Mouse (Mus musculus) heart, embryonic 15.5 days (tissue): ENCODE results near the gene Zfp579. TPM values are rescaled to one million over a fixed set of nuclear protein-coding genes. Genes with fewer than 3 reads are reported as not detected.
A peak's percentile ranks its signal among the peaks of the same experiment; 100 is the strongest.
"Not testable (repeated sequence)": the region's sequence is repeated elsewhere in the genome, so short reads cannot be mapped to it uniquely, and the experiment has no call there.

Experiments used
- ATAC-seq: fragments of 200-750 bp; cut with Nextera tagmentation; replicated peaks from 2 replicates; pipeline ENCODE4 v1.8.0; 2017; ENCODE audit warnings: low read depth, moderate TSS enrichment; ENCODE audit not compliant: insufficient number of reproducible peaks, insufficient read depth, low FRiP score
- H3K27ac ChIP-seq: fragments of 300-500 bp; sonication (generic); 2 replicates; pipeline ENCODE4 v1.5.1; 2015; ENCODE audit warnings: mild to moderate bottlenecking, inconsistent platforms
- H3K27me3 ChIP-seq: fragments of 300-500 bp; sonication (generic); 2 replicates; pipeline ENCODE4 v1.6.1; 2015; ENCODE audit warnings: inconsistent platforms
- H3K36me3 ChIP-seq: fragments of 300-500 bp; sonication (generic); 2 replicates; pipeline ENCODE4 v1.6.1; 2015; ENCODE audit warnings: mild to moderate bottlenecking, inconsistent platforms
- H3K4me1 ChIP-seq: fragments of 300-500 bp; sonication (generic); replicated peaks from 2 replicates; pipeline ENCODE4 v1.6.1; 2015; ENCODE audit warnings: inconsistent platforms
- H3K4me2 ChIP-seq: fragments of 300-500 bp; sonication (generic); 2 replicates; pipeline ENCODE4 v1.6.1; 2015; ENCODE audit warnings: inconsistent platforms, mild to moderate bottlenecking, moderate library complexity
- H3K4me3 ChIP-seq: fragments of 300-500 bp; sonication (generic); 2 replicates; pipeline ENCODE4 v1.5.1; 2015; ENCODE audit warnings: mild to moderate bottlenecking, inconsistent platforms
- H3K9ac ChIP-seq: fragments of 300-500 bp; sonication (generic); 2 replicates; pipeline ENCODE4 v1.6.1; 2015; ENCODE audit warnings: mild to moderate bottlenecking, inconsistent platforms
- H3K9me3 ChIP-seq: fragments of 300-500 bp; sonication (generic); replicated peaks from 2 replicates; pipeline ENCODE4 v1.6.1; 2016; ENCODE audit warnings: inconsistent platforms
- WGBS: fragments of 180-500 bp; shearing (Covaris S2); methylation state at CpG from one replicate; pipeline ENCODE4 v1.1.7; 2015; ENCODE audit warnings: mixed read lengths; 5-methylcytosine and 5-hydroxymethylcytosine counted together
- polyA plus RNA-seq: library from polyadenylated mRNA; unstranded; fragments of >200 nt; fragmentation: Nextera tagmentation; extraction: Ambion mirVana; gene quantifications from 2 replicates; pipeline ENCODE4 v1.2.1, GENCODE M21; 2015

Zfp579 gene
- polyA plus RNA-seq, 1 experiment from 2014 or later, result 22.5 TPM

DNA sequence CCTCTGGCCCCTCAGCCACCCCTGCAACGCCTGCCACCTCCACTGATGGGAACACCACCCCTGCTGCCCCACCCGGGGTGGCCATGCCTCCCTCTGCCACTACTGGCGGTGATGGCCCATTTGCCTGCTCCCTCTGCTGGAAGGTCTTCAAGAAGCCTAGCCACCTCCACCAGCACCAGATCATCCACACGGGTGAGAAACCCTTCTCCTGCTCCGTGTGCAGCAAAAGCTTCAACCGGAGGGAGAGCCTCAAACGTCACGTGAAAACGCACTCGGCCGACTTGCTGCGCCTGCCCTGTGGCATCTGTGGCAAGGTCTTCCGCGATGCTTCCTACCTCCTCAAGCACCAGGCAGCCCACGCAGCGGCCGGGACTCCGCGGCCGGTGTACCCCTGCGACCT lies 34.0 kb upstream of the Zfp579 start:
- Histone ChIP-seq H3K36me3 (peaks cover 84% of the 10 kb centered on the region), H3K9me3 (peaks cover 24% of the 10 kb centered on the region), H3K9ac (no peak overlapping the region), H3K27ac (no peak overlapping the region), H3K4me3 (no peak overlapping the region), H3K4me1 (no peaks in the 10 kb centered on the region), H3K4me2 (no peak overlapping the region), H3K27me3 (no peaks in the 10 kb centered on the region)
- no peak for ATAC-seq
- WGBS, result 88% methylated on average over 21 of the region's 21 CpGs

GRCm38 (mm10) chr7:5029543-5029942 lies 33.6 kb upstream of the Zfp579 start:
- Histone ChIP-seq H3K9ac (no peak overlapping the region), H3K4me3 (no peak overlapping the region), H3K4me1 (no peaks in the 10 kb centered on the region), H3K36me3 (peaks cover 80% of the 10 kb centered on the region), H3K4me2 (no peak overlapping the region), H3K27ac (no peak overlapping the region), H3K9me3 (peaks cover 24% of the 10 kb centered on the region), H3K27me3 (no peaks in the 10 kb centered on the region)
- WGBS, result 91% methylated on average over 22 of the region's 22 CpGs
- ATAC-seq, result no peak

- H3K27ac ChIP-seq, result peak overlapping the region; percentile 96
- peak overlapping the region; percentile 93 for H3K9ac ChIP-seq
- no peak for ATAC-seq
- peaks cover 18% of the 10 kb centered on the region; the same call in 1 of the 2 replicates for H3K36me3 ChIP-seq
- H3K4me3 ChIP-seq, result peak overlapping the region; percentile 85
- WGBS, result 50% methylated on average over 5 of the region's 5 CpGs
- no peaks in the 10 kb centered on the region for H3K9me3 ChIP-seq
- H3K4me1 ChIP-seq, result peaks cover 13% of the 10 kb centered on the region
- H3K27me3 ChIP-seq, result no peaks in the 10 kb centered on the region
- H3K4me2 ChIP-seq, result peak overlapping the region; percentile 67
These were observed 25.2 kb upstream of the Zfp579 start for GRCm38 (mm10) chr7:5021197-5021596.

GRCm38 (mm10) chr7:5020685-5021084 lies 24.7 kb upstream of the Zfp579 start:
- Histone ChIP-seq H3K4me2 (peak overlapping the region; percentile 67), H3K4me3 (peak overlapping the region; percentile 85), H3K27ac (peak overlapping the region; percentile 96), H3K36me3 (peaks cover 15% of the 10 kb centered on the region; the same call in 1 of the 2 replicates), H3K27me3 (no peaks in the 10 kb centered on the region), H3K9ac (peak overlapping the region; percentile 93), H3K4me1 (peaks cover 17% of the 10 kb centered on the region), H3K9me3 (no peaks in the 10 kb centered on the region)
- no peak for ATAC-seq
- WGBS, result under 1% methylated on average over 15 of the region's 15 CpGs

DNA sequence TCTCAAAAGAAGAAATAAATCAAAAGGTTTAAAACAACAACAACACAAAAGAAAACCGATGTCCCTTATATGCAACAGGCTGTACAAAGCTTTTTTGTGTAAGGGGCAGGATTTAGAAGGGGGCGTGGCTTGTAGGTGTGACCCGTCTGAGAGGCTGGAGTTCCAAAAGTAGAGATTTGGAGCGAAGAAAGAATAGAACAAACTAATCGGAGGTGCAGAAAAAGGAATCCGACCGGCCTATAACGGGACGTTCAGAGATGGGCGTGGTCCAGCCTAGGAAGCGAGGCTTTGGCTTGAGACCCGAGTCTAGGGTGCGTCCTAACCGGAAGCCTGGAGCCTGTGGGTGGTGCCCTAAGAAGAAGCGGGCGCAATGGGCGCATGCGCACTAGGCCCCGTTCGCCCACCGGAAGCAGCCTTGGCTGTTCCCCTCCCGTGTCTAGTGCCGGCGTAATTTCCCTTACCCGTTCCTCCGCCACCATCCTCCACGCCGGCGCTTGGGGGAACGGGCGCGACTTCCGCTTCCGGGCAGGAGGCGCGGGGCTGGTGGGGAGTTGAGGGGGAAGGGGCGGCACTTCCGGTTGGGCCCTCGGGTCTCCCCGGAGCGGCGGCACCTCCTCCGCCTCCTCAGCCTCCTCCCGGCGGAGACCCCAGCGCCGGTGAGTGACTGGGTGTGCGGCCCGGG lies 24.2 kb upstream of the Zfp579 start, which contains the start of the genes Zfp865 and Ccdc106:
Zfp865 (plus strand) TSS at position 377 of the 682 bp plus-strand sequence.
Ccdc106 (plus strand) TSS at position 554 of the 682 bp plus-strand sequence.
- peak; percentile 84 for ATAC-seq
- Histone ChIP-seq H3K4me3 (peak within 1 kb of the TSS; percentile 85), H3K9me3 (no peaks in the 10 kb centered on the region), H3K27ac (peak within 1 kb of the TSS; percentile 96), H3K36me3 (peaks cover 15% of the 10 kb centered on the region; the same call in 1 of the 2 replicates), H3K4me1 (peaks cover 17% of the 10 kb centered on the region), H3K4me2 (peak within 1 kb of the TSS; percentile 67), H3K27me3 (no peaks in the 10 kb centered on the region), H3K9ac (peak within 1 kb of the TSS; percentile 93)
- under 1% methylated on average over 49 of the region's 49 CpGs for WGBS

- WGBS, result 26% methylated on average over 8 of the region's 8 CpGs
These were observed 23.6 kb upstream of the Zfp579 start for GRCm38 (mm10) chr7:5019576-5019975.

GRCm38 (mm10) chr7:5017931-5018330 lies 22.0 kb upstream of the Zfp579 start:
- WGBS, result 97% methylated on average over 21 of the region's 21 CpGs
- no peak overlapping the region for H3K9ac ChIP-seq

More at GRCm38 (mm10) chr7:5019576-5019975, 23.6 kb upstream of the Zfp579 start:
- not testable (repeated sequence) for H3K27me3 ChIP-seq, H3K9me3 ChIP-seq, ATAC-seq
- H3K4me1 ChIP-seq, result peaks cover 17% of the 10 kb centered on the region
- peak overlapping the region; percentile 85 for H3K4me3 ChIP-seq
- peaks cover 15% of the 10 kb centered on the region; the same call in 1 of the 2 replicates for H3K36me3 ChIP-seq
- peak overlapping the region; percentile 96 for H3K27ac ChIP-seq
- peak overlapping the region; percentile 62 for H3K4me2 ChIP-seq
- H3K9ac ChIP-seq, result peak overlapping the region; percentile 58

GRCm38 (mm10) chr7:5017352-5017751 lies 21.4 kb upstream of the Zfp579 start:
- Histone ChIP-seq H3K36me3 (peaks cover 14% of the 10 kb centered on the region), H3K27me3 (no peaks in the 10 kb centered on the region), H3K4me2 (no peak overlapping the region), H3K9me3 (no peaks in the 10 kb centered on the region), H3K4me1 (peaks cover 19% of the 10 kb centered on the region), H3K4me3 (no peak overlapping the region), H3K27ac (no peak overlapping the region), H3K9ac (no peak overlapping the region)
- ATAC-seq, result no peak
- 85% methylated on average over 16 of the region's 16 CpGs for WGBS

More at GRCm38 (mm10) chr7:5017931-5018330, 22.0 kb upstream of the Zfp579 start:
- Histone ChIP-seq H3K27ac (no peak overlapping the region), H3K9me3 (no peaks in the 10 kb centered on the region), H3K4me2 (no peak overlapping the region), H3K4me1 (peaks cover 19% of the 10 kb centered on the region), H3K4me3 (no peak overlapping the region), H3K36me3 (peaks cover 10% of the 10 kb centered on the region; the same call in 1 of the 2 replicates), H3K27me3 (no peaks in the 10 kb centered on the region)
- ATAC-seq, result no peak

- no peak for ATAC-seq
- Histone ChIP-seq H3K9me3 (no peaks in the 10 kb centered on the region), H3K9ac (no peak overlapping the region), H3K27me3 (no peaks in the 10 kb centered on the region), H3K27ac (no peak overlapping the region), H3K4me2 (no peak overlapping the region), H3K4me3 (no peak overlapping the region), H3K4me1 (peaks cover 19% of the 10 kb centered on the region), H3K36me3 (peaks cover 18% of the 10 kb centered on the region)
- 97% methylated on average over 2 of the region's 2 CpGs for WGBS
These were observed 21.0 kb upstream of the Zfp579 start for GRCm38 (mm10) chr7:5016920-5017319.

DNA sequence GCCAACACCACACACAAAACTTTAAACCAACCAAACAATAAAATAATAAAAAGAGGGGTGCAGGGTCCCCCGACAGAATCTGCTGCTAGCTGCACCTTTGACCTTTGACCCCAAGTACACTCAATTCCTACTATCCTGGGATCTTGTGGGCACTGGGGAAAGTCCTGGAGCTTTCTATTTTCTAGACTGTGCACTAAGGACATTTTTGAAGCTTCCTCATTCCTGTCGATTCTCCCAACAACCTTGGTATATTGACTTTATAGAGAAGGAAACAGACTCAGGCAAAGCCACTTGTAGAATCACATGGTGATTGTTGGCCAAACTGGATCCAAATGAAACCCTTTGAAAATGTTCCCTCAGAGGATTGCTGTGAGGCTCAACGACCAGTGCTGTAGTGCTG lies 20.1 kb upstream of the Zfp579 start:
- Histone ChIP-seq H3K9me3 (no peaks in the 10 kb centered on the region), H3K4me2 (peak overlapping the region; percentile 64), H3K27ac (peak overlapping the region; percentile 99), H3K4me3 (peak overlapping the region; percentile 79), H3K27me3 (no peaks in the 10 kb centered on the region), H3K9ac (peak overlapping the region; percentile 72), H3K36me3 (peaks cover 27% of the 10 kb centered on the region), H3K4me1 (peaks cover 12% of the 10 kb centered on the region)
- ATAC-seq, result no peak
- 54% methylated on average over 3 of the region's 3 CpGs for WGBS

DNA sequence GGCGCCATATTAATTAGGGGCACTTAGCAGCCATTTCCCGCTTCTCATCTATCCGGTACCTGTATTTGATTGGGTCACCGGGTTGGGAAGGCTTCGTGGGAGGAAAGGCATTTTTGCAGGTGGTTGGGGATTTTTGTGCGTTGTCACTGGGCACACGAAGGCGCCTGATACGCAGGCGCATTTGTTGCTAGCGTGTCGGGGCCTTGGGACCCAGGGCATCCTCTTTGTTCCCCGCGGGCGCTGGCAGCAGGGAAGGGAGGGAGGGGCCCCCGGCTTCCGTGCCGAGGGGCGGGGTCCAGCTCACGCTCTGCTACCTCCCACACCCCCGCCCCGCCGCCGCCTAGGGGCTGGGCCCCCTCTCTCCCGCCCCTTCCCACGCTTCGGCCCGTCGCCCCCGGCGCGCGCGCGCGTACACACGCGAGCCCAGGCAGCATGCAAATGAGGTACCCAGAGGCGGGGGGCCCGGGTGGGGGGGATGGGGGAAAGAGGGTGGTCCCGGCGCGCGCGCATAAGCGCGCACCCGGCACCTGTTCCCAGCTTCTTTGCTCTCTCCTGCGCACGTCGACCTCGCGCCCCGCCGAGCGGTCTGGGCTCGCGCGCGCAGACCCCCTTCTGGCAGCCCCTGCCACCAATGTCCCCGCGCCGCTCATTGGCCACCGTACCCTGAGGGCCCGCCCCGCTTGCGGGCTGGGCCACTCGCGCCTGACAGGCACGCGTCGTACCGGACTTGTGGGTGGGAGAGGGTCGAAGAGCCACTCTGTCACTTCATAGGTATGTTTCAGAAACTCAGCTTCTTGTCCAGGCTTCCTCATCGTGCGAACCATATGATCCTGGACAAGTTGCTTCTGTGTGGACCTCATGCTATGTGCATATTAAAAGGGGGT lies 19.4 kb upstream of the Zfp579 start, which contains the start of gene Gm44973:
Gm44973 (plus strand) TSS at position 379 of the 884 bp plus-strand sequence.
- Histone ChIP-seq H3K4me3 (peak within 1 kb of the TSS; percentile 79), H3K27ac (peak within 1 kb of the TSS; percentile 99), H3K9me3 (no peaks in the 10 kb centered on the region), H3K9ac (peak within 1 kb of the TSS; percentile 83), H3K4me1 (peaks cover 9% of the 10 kb centered on the region), H3K4me2 (peak within 1 kb of the TSS; percentile 64), H3K27me3 (no peaks in the 10 kb centered on the region), H3K36me3 (peaks cover 34% of the 10 kb centered on the region)
- whole genome bisulfite sequencing, result under 1% methylated on average over 57 of the region's 76 CpGs
- peak; percentile 83 for ATAC-seq
